Mouse (Mus musculus): ENCODE measurements around the gene Cap2. TPM values are rescaled to one million over a fixed set of nuclear protein-coding genes. Genes with fewer than 3 reads are reported as not detected.

The Cap2 gene
- polyA plus RNA-seq, 3 experiments from 2014 or later, result 0.24 to 0.35 TPM; not detected in 1

Other genes starting within 250 kb of the Cap2 start
- not detected for gene Stmnd1, start 228.1 kb upstream of the Cap2 start, polyA plus RNA-seq (2017; shearing (Covaris generic))
- under 1 TPM in 2 of 3 experiments, not detected in 1; 0.15 to 0.67 TPM for gene Rbm24, start 83.4 kb upstream of the Cap2 start, polyA plus RNA-seq (2017; shearing (Covaris generic))
- 1 to 10 TPM; 5.1 to 9.7 (median 6.2) TPM for gene Fam8a1, start 167.7 kb downstream of the Cap2 start, polyA plus RNA-seq (2017; shearing (Covaris generic))
- 10 to 100 TPM; 45.4 to 74.4 (median 73.1) TPM for gene Nup153, start 226.1 kb downstream of the Cap2 start, polyA plus RNA-seq (2017; shearing (Covaris generic))

Data from inflammation-experienced regulatory T-cells, adult 6 months (primary cell).